Mouse (Mus musculus) lung, embryonic 15.5 days (tissue): Measurements from ENCODE around the gene Tln1. TPM values are rescaled to one million over a fixed set of nuclear protein-coding genes. Genes with fewer than 3 reads are reported as not detected.
A peak's percentile ranks its signal among the peaks of the same experiment; 100 is the strongest.
"Not testable (repeated sequence)": the region's sequence is repeated elsewhere in the genome, so short reads cannot be mapped to it uniquely, and the experiment has no call there.

Source experiments
- ATAC-seq: fragments of 200-750 bp; cut with Nextera tagmentation; 2 replicates; pipeline ENCODE4 v1.8.0; 2017; ENCODE audit warnings: moderate number of reproducible peaks, borderline replicate concordance; ENCODE audit not compliant: low FRiP score, low TSS enrichment; ENCODE audit errors: extremely low read depth
- H3K27ac ChIP-seq: fragments of 300-500 bp; sonication (generic); 2 replicates; pipeline ENCODE4 v1.5.1; 2015; ENCODE audit warnings: moderate library complexity, mild to moderate bottlenecking, inconsistent platforms
- H3K27me3 ChIP-seq: fragments of 300-500 bp; sonication (generic); 2 replicates; pipeline ENCODE4 v1.6.1; 2015; ENCODE audit warnings: inconsistent platforms
- H3K36me3 ChIP-seq: fragments of 300-500 bp; sonication (generic); 2 replicates; pipeline ENCODE4 v1.6.1; 2015; ENCODE audit warnings: inconsistent platforms
- H3K4me1 ChIP-seq: fragments of 300-500 bp; sonication (generic); 2 replicates; pipeline ENCODE4 v1.6.1; 2015; ENCODE audit warnings: inconsistent platforms
- H3K4me2 ChIP-seq: fragments of 300-500 bp; sonication (generic); 2 replicates; pipeline ENCODE4 v1.6.1; 2015; ENCODE audit warnings: inconsistent platforms, mild to moderate bottlenecking, moderate library complexity
- H3K4me3 ChIP-seq: fragments of 300-500 bp; sonication (generic); 2 replicates; pipeline ENCODE4 v1.5.1; 2015; ENCODE audit warnings: mild to moderate bottlenecking, inconsistent platforms
- H3K9ac ChIP-seq: fragments of 300-500 bp; sonication (generic); 2 replicates; pipeline ENCODE4 v1.6.1; 2015; ENCODE audit warnings: inconsistent platforms
- H3K9me3 ChIP-seq: fragments of 300-500 bp; sonication (generic); 2 replicates; pipeline ENCODE4 v1.6.1; 2016; ENCODE audit warnings: inconsistent platforms
- WGBS: fragments of 180-500 bp; shearing (Covaris S2); methylation state at CpG from one replicate; pipeline ENCODE4 v1.1.7; 2015; 5-methylcytosine and 5-hydroxymethylcytosine counted together
- polyA plus RNA-seq: library from polyadenylated mRNA; unstranded; fragments of >200 nt; fragmentation: Nextera tagmentation; extraction: Ambion mirVana; gene quantifications from 2 replicates; pipeline ENCODE4 v1.2.1, GENCODE M21; 2015

The Tln1 gene
- polyA plus RNA-seq, 1 experiment from 2014 or later, result 98.2 TPM

DNA sequence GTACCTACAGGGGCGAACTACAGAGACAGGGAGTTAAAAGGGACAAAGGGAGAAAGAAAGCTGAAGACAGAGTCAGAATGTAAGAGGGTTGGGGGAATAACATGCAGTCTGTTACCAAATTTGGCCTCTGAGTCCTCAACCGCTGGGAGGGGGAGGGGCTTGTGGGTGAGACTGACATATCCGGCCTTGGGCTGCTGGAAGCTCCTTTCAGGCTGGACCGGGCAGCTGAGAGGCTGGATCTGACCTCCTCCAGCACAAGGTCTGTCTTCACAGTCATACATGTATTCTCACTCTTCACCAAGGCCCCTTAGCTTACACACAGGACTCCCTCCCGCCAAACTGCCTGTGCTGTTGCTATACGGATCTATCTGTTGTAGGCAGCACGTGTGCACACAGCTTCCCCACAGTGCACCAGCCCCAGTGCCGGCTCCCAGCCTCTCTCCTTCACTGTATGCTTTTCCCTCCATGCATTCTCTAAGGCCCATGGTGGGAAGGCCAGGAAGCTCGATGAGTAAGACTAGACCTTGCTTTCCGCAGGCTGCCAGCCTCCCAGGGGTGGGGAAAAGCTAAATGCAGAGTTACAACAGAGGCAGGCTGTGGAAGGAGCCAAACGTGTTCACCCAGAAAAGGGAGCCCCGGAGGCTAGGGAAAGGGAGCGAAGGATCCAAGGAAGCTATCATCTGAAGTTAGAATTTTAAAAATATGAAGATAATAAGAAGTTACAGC, 3.7 kb downstream of the Tln1 start:
- H3K4me1 ChIP-seq, result peaks cover 54% of the 10 kb centered on the region
- 11% methylated on average over 11 of the region's 13 CpGs for WGBS
- peak overlapping the region; percentile 99 for H3K27ac ChIP-seq

DNA sequence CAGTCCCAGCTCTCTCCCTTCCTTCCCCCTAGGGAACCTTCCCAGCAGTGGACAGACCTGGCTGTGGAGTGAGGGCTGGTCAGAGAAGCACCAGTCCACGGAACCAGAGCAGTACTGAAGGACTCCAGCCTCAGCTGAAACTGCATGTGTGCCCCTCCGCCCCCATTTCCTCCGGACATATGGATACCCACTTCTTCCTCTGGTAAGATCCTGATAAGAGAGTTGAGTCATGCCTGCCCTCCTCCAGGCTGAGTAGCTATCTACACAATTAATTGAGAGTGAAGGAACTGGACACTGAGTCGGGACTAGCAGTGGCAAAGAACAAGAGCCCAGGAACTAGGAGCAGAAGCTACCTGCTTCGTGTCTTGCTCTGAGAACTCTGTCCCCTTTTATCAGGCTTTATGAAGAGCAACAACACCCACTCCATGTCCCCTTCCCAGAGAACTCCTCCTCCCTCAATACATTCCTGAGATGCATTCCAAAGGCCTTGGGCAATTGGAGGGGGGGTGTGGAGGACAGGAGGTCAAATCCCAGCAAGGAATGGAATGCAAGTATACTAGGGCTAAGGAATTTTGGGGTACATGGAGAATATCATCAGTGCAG, 4.4 kb downstream of the Tln1 start:
- Histone ChIP-seq H3K4me2 (peak overlapping the region; percentile 69), H3K9me3 (no peaks in the 10 kb centered on the region), H3K9ac (peak overlapping the region; percentile 80), H3K27me3 (no peaks in the 10 kb centered on the region), H3K4me1 (peaks cover 47% of the 10 kb centered on the region), H3K4me3 (peak overlapping the region; percentile 62), H3K36me3 (peaks cover 41% of the 10 kb centered on the region), H3K27ac (peak overlapping the region; percentile 99)
- peak; percentile 64 for ATAC-seq
- 2% methylated on average over 5 of the region's 5 CpGs for whole genome bisulfite sequencing

More for the DNA sequence above, 3.7 kb downstream of the Tln1 start:
- Histone ChIP-seq H3K4me2 (peak overlapping the region; percentile 69), H3K9ac (peak overlapping the region; percentile 80), H3K27me3 (no peaks in the 10 kb centered on the region), H3K4me3 (peak overlapping the region; percentile 62), H3K36me3 (peaks cover 34% of the 10 kb centered on the region), H3K9me3 (no peaks in the 10 kb centered on the region)
- ATAC-seq, result peak; percentile 70

- Histone ChIP-seq H3K9me3 (0 out of 2 replicates have a peak, but pooled peaks cover 4% of the 10 kb centered on the region), H3K36me3 (peaks cover 62% of the 10 kb centered on the region), H3K9ac (no peak overlapping the region), H3K4me1 (peaks cover 42% of the 10 kb centered on the region), H3K27ac (no peak overlapping the region), H3K4me2 (no peak overlapping the region), H3K4me3 (no peak overlapping the region), H3K27me3 (no peaks in the 10 kb centered on the region)
- no peak for ATAC-seq
- 92% methylated on average over 7 of the region's 7 CpGs for WGBS
Measured at GRCm38 (mm10) chr4:43555926-43556325, 6.6 kb downstream of the Tln1 start.

DNA sequence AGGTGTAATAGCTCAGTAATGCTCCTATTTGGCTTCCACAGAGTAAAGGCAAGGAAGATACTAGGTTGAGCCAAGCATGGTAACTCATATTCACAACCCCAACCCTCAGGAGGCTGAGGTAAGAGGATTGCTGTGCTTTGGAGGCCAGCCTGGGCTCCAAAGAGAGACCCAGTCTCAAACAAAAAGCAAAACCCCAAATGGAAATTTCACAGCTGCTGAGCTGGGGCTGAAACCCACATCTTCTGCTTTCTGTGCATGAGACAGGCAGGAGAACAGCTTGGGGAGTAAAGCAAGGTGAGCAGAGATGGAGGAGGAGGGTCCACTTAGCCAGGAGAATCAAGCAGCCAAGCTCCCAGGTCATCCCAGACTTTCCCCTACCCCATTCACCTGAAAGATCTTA, 8.6 kb downstream of the Tln1 start:
- no peak overlapping the region for H3K4me2 ChIP-seq
- no peak overlapping the region for H3K4me3 ChIP-seq
- H3K4me1 ChIP-seq, result peaks cover 22% of the 10 kb centered on the region
- H3K9ac ChIP-seq, result no peak overlapping the region
- no peaks in the 10 kb centered on the region for H3K27me3 ChIP-seq
- H3K36me3 ChIP-seq, result peaks cover 82% of the 10 kb centered on the region
- H3K9me3 ChIP-seq, result 0 out of 2 replicates have a peak, but pooled peaks cover 4% of the 10 kb centered on the region
- no peak overlapping the region for H3K27ac ChIP-seq
- no peak for ATAC-seq

DNA sequence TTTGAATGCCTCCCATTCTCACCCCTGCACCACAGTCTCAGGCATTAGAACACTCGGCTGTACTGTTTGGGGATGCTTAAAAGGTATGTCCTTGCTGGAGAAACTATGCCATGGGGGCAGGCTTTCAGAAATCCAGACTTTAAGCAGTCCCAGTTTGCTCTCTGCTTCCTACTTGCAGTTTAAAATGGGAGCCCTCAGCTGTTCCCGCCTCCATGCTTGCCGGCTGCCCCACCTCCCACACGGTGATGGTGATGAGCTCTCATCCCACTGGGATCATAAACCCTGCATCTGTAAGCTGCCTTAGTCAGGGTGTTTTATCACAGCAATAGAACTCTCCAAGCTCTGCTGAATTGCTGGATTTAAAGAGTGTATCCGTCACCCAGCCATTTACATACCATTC, 10.1 kb downstream of the Tln1 start:
- Histone ChIP-seq H3K4me1 (peaks cover 7% of the 10 kb centered on the region), H3K27me3 (no peaks in the 10 kb centered on the region), H3K4me3 (no peak overlapping the region), H3K4me2 (no peak overlapping the region), H3K27ac (no peak overlapping the region), H3K9ac (no peak overlapping the region), H3K9me3 (0 out of 2 replicates have a peak, but pooled peaks cover 4% of the 10 kb centered on the region), H3K36me3 (peaks cover 97% of the 10 kb centered on the region)
- WGBS, result 97% methylated on average over 5 of the region's 5 CpGs
- ATAC-seq, result no peak

- 77% methylated on average over 6 of the region's 6 CpGs for WGBS
- H3K4me1 ChIP-seq, H3K27ac ChIP-seq, H3K9me3 ChIP-seq, H3K9ac ChIP-seq, H3K4me2 ChIP-seq, H3K27me3 ChIP-seq, H3K4me3 ChIP-seq, ATAC-seq: not testable (repeated sequence)
- H3K36me3 ChIP-seq, result peaks cover 99% of the 10 kb centered on the region
Measured at GRCm38 (mm10) chr4:43551854-43552253, 10.6 kb downstream of the Tln1 start.

- WGBS, result 93% methylated on average over 12 of the region's 12 CpGs
- ATAC-seq, result no peak
- Histone ChIP-seq H3K27ac (no peak overlapping the region), H3K4me3 (no peak overlapping the region), H3K4me1 (no peaks in the 10 kb centered on the region), H3K36me3 (peaks cover 99% of the 10 kb centered on the region), H3K27me3 (no peaks in the 10 kb centered on the region), H3K9me3 (0 out of 2 replicates have a peak, but pooled peaks cover 4% of the 10 kb centered on the region), H3K4me2 (no peak overlapping the region), H3K9ac (no peak overlapping the region)
Measured at GRCm38 (mm10) chr4:43549055-43549454, 13.4 kb downstream of the Tln1 start.

DNA sequence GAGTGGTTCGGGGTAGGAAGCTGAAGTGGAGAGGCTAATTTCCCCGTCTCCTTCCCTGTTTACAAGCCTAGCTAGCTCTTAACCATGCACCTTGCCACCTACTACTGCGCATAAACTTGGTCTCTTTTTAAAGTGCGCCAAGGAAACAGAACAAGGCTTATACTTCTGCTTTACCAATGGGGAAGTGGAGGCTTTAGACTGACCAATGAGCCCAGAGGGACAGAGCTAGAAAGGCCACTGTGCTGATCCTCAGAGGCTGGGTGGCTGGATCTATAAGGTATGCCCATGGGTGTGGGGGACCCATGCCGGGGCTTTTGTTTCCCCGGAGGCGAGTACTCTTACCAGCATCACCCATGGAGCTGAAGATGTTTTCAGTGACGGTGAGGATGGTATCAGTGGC, 15.3 kb downstream of the Tln1 start:
- Histone ChIP-seq H3K9ac (no peak overlapping the region), H3K27me3 (no peaks in the 10 kb centered on the region), H3K4me2 (no peak overlapping the region), H3K9me3 (0 out of 2 replicates have a peak, but pooled peaks cover 1% of the 10 kb centered on the region), H3K4me1 (no peaks in the 10 kb centered on the region), H3K27ac (no peak overlapping the region), H3K36me3 (peaks cover 99% of the 10 kb centered on the region), H3K4me3 (no peak overlapping the region)
- no peak for ATAC-seq
- 88% methylated on average over 8 of the region's 8 CpGs for WGBS

DNA sequence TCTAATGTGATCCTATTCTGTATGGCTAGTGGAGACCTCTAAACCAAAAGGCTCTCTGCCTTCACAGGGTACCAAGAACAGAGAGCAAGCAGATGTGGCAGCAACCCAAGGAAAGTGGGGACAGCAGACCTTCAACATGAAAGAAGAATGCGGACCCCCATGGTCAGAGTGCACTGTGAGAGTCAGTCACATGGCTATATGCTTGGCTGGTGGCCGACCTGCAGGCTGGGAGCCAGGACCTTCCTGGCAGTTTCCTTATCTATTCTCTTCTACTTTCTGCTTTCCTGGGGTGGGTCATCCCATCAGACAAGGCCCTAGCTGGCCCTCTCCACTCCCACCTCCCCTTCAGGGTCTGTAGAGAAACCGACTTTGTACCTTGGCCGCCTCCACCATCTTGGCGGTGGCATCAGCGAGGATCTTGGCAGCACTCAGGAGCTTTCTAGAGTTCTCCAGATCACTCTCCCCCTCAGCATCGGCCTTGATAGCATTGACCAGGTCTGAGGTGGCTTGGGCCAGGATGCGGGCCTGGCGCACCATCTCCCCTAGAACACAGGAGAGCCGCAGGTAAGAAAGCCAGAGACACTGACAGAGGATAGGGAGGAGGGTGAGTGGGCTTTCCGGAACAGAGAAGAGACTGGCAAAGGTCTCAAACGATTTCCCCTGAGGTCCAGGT, 16.0 kb downstream of the Tln1 start:
- peaks cover 100% of the 10 kb centered on the region for H3K36me3 ChIP-seq
- no peaks in the 10 kb centered on the region for H3K9me3 ChIP-seq
- WGBS, result 93% methylated on average over 12 of the region's 12 CpGs
- no peak overlapping the region for H3K4me2 ChIP-seq
- H3K4me3 ChIP-seq, result no peak overlapping the region
- no peaks in the 10 kb centered on the region for H3K27me3 ChIP-seq
- no peak overlapping the region for H3K27ac ChIP-seq
- ATAC-seq, result no peak
- no peak overlapping the region for H3K9ac ChIP-seq
- H3K4me1 ChIP-seq, result no peaks in the 10 kb centered on the region

- no peaks in the 10 kb centered on the region for H3K27me3 ChIP-seq
- H3K36me3 ChIP-seq, result peaks cover 98% of the 10 kb centered on the region
- H3K9me3 ChIP-seq, result no peaks in the 10 kb centered on the region
- no peak for ATAC-seq
- no peak overlapping the region for H3K4me2 ChIP-seq
- H3K4me1 ChIP-seq, result no peaks in the 10 kb centered on the region
- no peak overlapping the region for H3K27ac ChIP-seq
- H3K9ac ChIP-seq, result no peak overlapping the region
- H3K4me3 ChIP-seq, result no peak overlapping the region
- WGBS, result 84% methylated on average over 3 of the region's 3 CpGs
Measured at GRCm38 (mm10) chr4:43542044-43542443, 20.4 kb downstream of the Tln1 start.

DNA sequence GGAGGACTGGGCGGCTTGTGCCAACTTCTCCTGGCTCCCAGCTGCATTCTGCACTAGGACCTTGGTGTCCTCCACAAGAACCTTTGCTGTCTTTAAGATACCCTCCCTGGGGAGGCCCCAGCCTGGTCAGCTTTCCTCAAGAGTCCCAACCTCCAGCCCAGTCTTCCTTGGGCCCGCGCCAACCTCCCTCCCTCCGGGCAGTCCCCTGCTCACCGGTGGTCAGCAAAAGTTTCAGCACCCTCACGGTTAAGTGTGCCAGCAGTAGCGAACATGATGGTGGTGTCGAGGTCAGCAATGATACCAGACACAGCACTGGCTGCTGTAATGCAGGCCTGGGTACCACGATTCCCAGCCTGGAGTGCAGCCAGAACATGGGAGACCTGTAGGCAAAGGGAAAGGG, 26.5 kb downstream of the Tln1 start:
- no peak overlapping the region for H3K4me3 ChIP-seq
- H3K9ac ChIP-seq, result no peak overlapping the region
- H3K27ac ChIP-seq, result no peak overlapping the region
- no peak for ATAC-seq
- H3K27me3 ChIP-seq, result no peaks in the 10 kb centered on the region
- peaks cover 98% of the 10 kb centered on the region for H3K36me3 ChIP-seq
- H3K4me2 ChIP-seq, result no peak overlapping the region
- H3K4me1 ChIP-seq, result no peaks in the 10 kb centered on the region
- no peaks in the 10 kb centered on the region for H3K9me3 ChIP-seq
- WGBS, result 89% methylated on average over 9 of the region's 9 CpGs

DNA sequence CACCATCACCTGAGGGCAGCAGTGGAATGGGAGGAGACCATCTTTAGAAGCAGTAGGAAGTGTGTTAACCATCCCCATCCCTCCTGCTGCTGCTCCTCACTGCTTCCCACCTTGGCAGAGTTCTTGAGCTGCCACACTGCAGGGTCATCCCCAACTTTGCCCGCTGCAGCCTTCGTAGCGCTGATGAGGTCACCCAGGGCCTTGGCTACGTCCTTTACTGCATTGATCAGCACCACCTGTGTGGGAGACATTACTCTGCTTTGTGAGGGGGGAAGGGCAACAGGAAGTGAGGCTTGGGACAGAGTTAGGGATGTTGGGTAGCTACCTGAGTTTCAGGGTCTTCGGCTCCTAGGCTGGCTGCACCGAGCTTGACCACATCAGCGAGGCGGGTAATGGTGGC, 26.9 kb downstream of the Tln1 start:
- no peak for ATAC-seq
- 95% methylated on average over 8 of the region's 8 CpGs for WGBS
- Histone ChIP-seq H3K36me3 (peaks cover 99% of the 10 kb centered on the region), H3K9ac (no peak overlapping the region), H3K4me3 (no peak overlapping the region), H3K4me1 (no peaks in the 10 kb centered on the region), H3K27me3 (no peaks in the 10 kb centered on the region), H3K27ac (no peak overlapping the region), H3K4me2 (no peak overlapping the region), H3K9me3 (no peaks in the 10 kb centered on the region)
